Mouse (Mus musculus) ES-Bruce4 (cell line): Measurements from ENCODE around the gene Rbbp5. TPM values are rescaled to one million over a fixed set of nuclear protein-coding genes. Genes with fewer than 3 reads are reported as not detected.

Experiments
- H3K27ac ChIP-seq: 2 replicates; pipeline ENCODE4 v1.5.1; 2012; ENCODE audit warnings: low read length, inconsistent platforms; ENCODE audit not compliant: insufficient read depth
- H3K27me3 ChIP-seq: 2 replicates; pipeline ENCODE4 v1.6.1; 2012; ENCODE audit warnings: mild to moderate bottlenecking, low read length, inconsistent platforms; ENCODE audit not compliant: control insufficient read depth, poor library complexity, insufficient read depth, severe bottlenecking
- H3K36me3 ChIP-seq: 2 replicates; pipeline ENCODE4 v1.6.1; 2012; ENCODE audit warnings: inconsistent platforms, mild to moderate bottlenecking, low read length, moderate library complexity; ENCODE audit not compliant: control insufficient read depth, poor library complexity, insufficient read depth, severe bottlenecking
- H3K4me1 ChIP-seq: one replicate; pipeline ENCODE4 v1.8.1; 2011; ENCODE audit warnings: low read length; ENCODE audit not compliant: control insufficient read depth, insufficient read depth
- H3K4me3 ChIP-seq: 2 replicates; pipeline ENCODE4 v1.5.1; 2011; ENCODE audit warnings: low read depth, mild to moderate bottlenecking, low read length
- H3K9ac ChIP-seq: 2 replicates; pipeline ENCODE4 v1.6.1; 2012; ENCODE audit warnings: low read depth, mild to moderate bottlenecking, inconsistent platforms; ENCODE audit not compliant: poor library complexity, severe bottlenecking
- H3K9me3 ChIP-seq: replicated peaks from 2 replicates; pipeline ENCODE4 v1.6.1; 2012; ENCODE audit warnings: mild to moderate bottlenecking, low read length, inconsistent platforms; ENCODE audit not compliant: control insufficient read depth, poor library complexity, insufficient read depth, severe bottlenecking
- CTCF ChIP-seq: IDR thresholded peaks from one replicate; pipeline ENCODE4 v1.8.1; 2011; ENCODE audit warnings: low read depth, low read length
- EP300 ChIP-seq: IDR thresholded peaks from 2 replicates; pipeline ENCODE4 v1.6.1; 2011; ENCODE audit warnings: low read depth, low read length; ENCODE audit not compliant: insufficient read depth
- POLR2A ChIP-seq: IDR thresholded peaks from one replicate; pipeline ENCODE4 v1.8.1; 2011; ENCODE audit warnings: low read length; ENCODE audit not compliant: insufficient read depth
- polyA plus RNA-seq: library from polyadenylated mRNA; stranded (reverse); fragments of >200 nt; gene quantifications from 2 replicates; pipeline ENCODE4 v1.2.4, GENCODE M21; 2011; ENCODE audit warnings: low read depth; ENCODE audit not compliant: missing spikeins, insufficient read depth, insufficient read length

Gene Rbbp5
- polyA plus RNA-seq, 1 experiment = 85.4 TPM

DNA sequence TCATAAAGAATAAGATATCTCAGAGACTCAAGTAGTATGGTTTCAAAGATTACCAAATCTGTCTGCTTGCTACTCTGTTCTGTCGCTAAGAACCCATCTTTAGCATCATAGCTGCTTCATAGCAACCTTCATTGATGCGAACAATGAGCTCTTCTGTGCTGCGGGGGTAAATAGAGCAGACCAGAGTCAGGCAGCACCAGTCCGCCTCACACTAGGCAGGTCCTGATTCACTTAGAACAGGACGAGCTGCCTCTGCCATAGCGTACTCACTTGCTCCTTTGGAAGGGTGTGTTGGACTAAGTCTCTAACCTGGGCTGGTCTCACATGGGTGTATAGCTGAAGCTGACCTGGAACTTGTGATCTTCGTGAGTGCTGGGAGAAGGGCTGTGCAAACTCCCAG lies 28.9 kb downstream of the Rbbp5 start, which contains the start of gene Tmem81:
Gene Tmem81 (plus strand): TSS at position 173 of the 400 bp plus-strand sequence.
- TF ChIP-seq CTCF = no peak
- TF ChIP-seq EP300 = no peak
- no peak for TF ChIP-seq POLR2A
- peaks cover 45% of the 10 kb centered on the region for H3K36me3 ChIP-seq
- H3K4me3 ChIP-seq = no peak within 1 kb of the TSS
- no peaks in the 10 kb centered on the region for H3K27me3 ChIP-seq
- no peak within 1 kb of the TSS for H3K9ac ChIP-seq
- H3K4me1 ChIP-seq = no peaks in the 10 kb centered on the region
- H3K27ac ChIP-seq = no peak within 1 kb of the TSS
- H3K9me3 ChIP-seq = no peaks in the 10 kb centered on the region

DNA sequence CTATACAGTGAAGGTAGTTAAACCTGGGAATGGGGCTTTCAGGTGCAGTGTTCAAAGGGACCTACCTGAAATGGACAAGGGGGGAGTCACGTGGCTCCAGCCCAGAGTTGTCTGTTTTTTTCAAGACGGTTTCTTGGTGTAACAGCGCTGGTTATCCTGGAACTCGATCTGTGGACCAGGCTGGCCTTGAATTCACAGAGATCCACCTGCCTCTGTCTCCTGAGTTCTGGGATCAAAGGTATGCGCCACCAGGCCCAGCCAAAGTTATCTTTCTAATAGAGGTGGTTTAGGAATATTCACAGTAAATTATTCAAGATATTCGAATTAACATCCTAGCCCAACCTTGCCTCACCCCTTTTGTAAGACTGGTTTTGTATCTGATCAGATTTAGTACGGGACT lies 29.5 kb downstream of the Rbbp5 start:
- Histone ChIP-seq H3K36me3 (peaks cover 39% of the 10 kb centered on the region), H3K27ac (no peak overlapping the region)

DNA sequence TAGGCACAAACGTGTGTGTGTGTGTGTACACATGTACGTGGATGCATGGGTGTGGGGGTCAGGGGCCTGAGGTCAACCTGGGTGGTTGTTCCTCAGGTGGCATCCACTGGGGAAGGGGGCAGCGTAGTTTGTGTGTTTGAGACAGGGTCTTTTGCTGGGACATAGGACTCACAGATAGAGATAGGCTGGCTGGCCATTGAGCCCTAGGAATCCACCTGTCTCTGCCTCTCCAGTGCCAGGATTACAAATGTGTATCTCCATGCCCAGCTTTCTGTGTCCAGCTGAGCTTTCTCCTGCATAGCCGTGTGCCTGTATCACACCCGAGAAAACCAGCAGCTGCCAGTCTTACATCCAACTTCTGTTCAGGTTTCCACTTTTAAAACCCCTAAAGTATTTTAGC lies 32.6 kb downstream of the Rbbp5 start:
- no peak overlapping the region for H3K9ac ChIP-seq

More for the DNA sequence above, 29.5 kb downstream of the Rbbp5 start:
- no peaks in the 10 kb centered on the region for H3K4me1 ChIP-seq
- no peak overlapping the region for H3K4me3 ChIP-seq
- H3K27me3 ChIP-seq = no peaks in the 10 kb centered on the region
- H3K9ac ChIP-seq = no peak overlapping the region
- H3K9me3 ChIP-seq = no peaks in the 10 kb centered on the region
- TF ChIP-seq EP300 (no peak), POLR2A (no peak), CTCF (no peak)

DNA sequence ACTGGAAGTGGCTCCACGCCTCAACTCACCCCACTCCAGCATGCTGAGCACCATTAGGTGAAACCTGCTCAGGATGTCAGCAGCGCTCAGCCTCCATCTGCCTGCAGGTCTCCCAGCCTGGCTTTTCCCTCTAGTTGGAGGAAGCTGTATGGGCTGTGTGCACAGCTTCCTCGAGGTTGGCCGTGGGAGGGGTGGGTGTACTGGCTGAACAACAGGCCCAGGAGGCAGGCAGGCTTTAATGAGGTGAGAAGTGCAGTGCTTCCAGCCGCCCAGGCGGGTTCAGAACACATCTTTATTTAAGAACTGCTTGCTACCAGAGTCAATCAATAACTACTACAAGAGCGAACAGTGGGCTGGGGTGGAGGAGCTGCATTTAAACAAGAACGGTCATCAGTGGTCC lies 34.4 kb downstream of the Rbbp5 start:
- TF ChIP-seq EP300 (no peak), POLR2A (no peak), CTCF (no peak)
- no peak overlapping the region for H3K9ac ChIP-seq
- no peaks in the 10 kb centered on the region for H3K4me1 ChIP-seq
- no peaks in the 10 kb centered on the region for H3K27me3 ChIP-seq
- peaks cover 13% of the 10 kb centered on the region; the same call in 1 of the 2 replicates for H3K36me3 ChIP-seq
- H3K9me3 ChIP-seq = no peaks in the 10 kb centered on the region
- H3K27ac ChIP-seq = no peak overlapping the region
- H3K4me3 ChIP-seq = no peak overlapping the region

More for the DNA sequence above, 32.6 kb downstream of the Rbbp5 start:
- no peak overlapping the region for H3K27ac ChIP-seq
- H3K4me1 ChIP-seq = no peaks in the 10 kb centered on the region
- no peaks in the 10 kb centered on the region for H3K9me3 ChIP-seq
- H3K27me3 ChIP-seq = no peaks in the 10 kb centered on the region
- no peak overlapping the region for H3K4me3 ChIP-seq
- H3K36me3 ChIP-seq = peaks cover 17% of the 10 kb centered on the region
- TF ChIP-seq POLR2A (no peak), EP300 (no peak), CTCF (no peak)

DNA sequence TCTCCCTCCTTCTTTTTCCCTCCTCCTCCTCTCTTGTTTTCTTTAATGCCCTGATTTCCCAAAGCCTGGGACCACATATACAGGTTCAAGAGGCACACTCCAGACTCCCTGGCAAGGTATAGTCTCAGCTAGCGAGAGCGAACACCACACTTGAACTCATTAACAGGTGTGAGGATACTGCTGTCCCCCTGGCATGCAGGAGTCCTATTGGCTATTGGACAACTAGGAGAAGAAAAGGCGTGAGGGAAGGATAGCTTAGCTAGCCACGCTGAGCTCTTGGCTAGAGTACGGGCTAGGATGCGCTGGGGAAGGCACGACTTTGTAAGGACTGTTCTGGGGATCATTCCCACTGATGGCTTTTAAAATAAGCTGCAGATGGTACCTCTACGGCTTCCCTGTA lies 34.9 kb downstream of the Rbbp5 start:
- TF ChIP-seq CTCF (no peak), POLR2A (no peak), EP300 (no peak)
- H3K4me3 ChIP-seq = no peak overlapping the region
- H3K9ac ChIP-seq = no peak overlapping the region
- no peaks in the 10 kb centered on the region for H3K27me3 ChIP-seq
- no peaks in the 10 kb centered on the region for H3K9me3 ChIP-seq
- peaks cover 10% of the 10 kb centered on the region; the same call in 1 of the 2 replicates for H3K36me3 ChIP-seq
- H3K4me1 ChIP-seq = no peaks in the 10 kb centered on the region
- no peak overlapping the region for H3K27ac ChIP-seq

DNA sequence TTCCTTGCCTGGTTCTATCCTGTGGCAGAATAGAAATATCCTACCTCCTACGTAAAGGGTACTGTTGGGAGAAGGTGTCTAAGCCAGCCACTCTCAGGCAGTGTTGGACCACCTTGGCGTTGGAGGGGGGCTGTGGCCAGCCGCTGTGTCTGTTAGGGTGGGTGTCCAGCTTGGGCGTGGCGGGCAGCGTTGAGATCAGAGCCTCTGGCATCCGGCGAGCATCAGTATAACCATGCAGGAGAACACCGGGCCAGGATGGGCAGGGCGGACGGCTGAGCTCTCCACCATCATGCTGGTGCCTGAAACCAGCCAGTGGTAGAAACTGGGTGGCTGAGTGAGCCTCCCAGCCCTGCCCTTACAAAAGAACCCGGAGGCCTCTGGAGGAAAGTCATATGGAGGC lies 38.2 kb downstream of the Rbbp5 start:
- Histone ChIP-seq H3K4me1 (no peaks in the 10 kb centered on the region), H3K36me3 (no peaks in the 10 kb centered on the region), H3K27ac (no peak overlapping the region), H3K4me3 (no peak overlapping the region), H3K27me3 (no peaks in the 10 kb centered on the region), H3K9ac (no peak overlapping the region), H3K9me3 (no peaks in the 10 kb centered on the region)
- TF ChIP-seq EP300 (no peak), POLR2A (no peak), CTCF (no peak)
